Mouse (Mus musculus) embryonic fibroblast, embryonic 13.5 days (primary cell): ENCODE data around the gene Gid8.

ENCODE experiments used
- CTCF ChIP-seq: IDR thresholded peaks from 2 replicates; pipeline ENCODE4 v1.5.1; 2011; ENCODE audit warnings: mild to moderate bottlenecking, control low read depth, low read length, moderate library complexity, borderline replicate concordance; ENCODE audit not compliant: insufficient read depth
- POLR2A ChIP-seq: IDR thresholded peaks from 2 replicates; pipeline ENCODE4 v1.6.1; 2011; ENCODE audit warnings: low read depth, mild to moderate bottlenecking, control low read depth, low read length, moderate library complexity

DNA sequence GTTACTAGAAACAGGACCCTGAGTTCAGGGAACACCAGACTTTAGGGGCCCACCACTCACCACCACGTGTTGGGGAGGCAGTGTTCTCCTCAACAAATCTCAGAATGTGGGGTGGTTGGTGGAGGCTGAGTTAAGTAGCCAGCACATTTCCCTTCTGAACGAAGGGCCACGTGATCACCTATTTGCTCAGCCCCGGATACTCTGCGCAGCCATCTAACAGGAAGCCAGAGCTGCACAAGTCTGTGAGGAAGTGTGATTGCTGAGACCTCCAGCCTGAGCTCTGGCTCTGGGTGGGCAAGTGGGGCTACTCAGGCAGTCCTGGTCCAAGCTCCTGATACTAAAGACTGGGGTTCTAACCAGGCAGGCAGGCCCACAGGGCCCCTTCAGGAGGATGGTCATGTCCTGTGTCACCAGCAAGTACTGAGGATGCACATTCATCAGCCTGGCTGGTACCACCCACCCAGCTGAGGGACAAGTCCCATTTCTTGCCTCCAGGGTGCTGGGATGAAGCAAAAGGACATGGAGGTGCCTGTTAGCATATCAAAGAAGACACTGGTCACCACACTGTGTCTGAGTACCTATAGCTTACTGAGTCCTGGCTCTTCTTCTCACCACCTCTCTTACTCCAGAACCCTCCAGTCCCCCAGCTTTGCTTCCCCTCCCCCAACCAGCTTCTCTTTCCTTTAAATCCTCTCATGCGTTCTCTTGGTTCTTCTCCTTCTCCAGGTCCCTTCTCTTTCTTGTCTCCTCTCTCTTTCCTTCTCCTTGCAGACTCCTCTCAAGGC, 16.9 kb downstream of the Gid8 start:
- TF ChIP-seq CTCF (no peak), POLR2A (no peak)
